Mouse (Mus musculus): Measurements from ENCODE around the gene Capg.

- no peak for TF ChIP-seq POLR2A (IDR thresholded peaks at IDR 0.05; ENCODE audit: insufficient read length, low read depth)
- TF ChIP-seq CEBPB (IDR thresholded peaks at IDR 0.05; ENCODE audit: insufficient read depth, poor library complexity, severe bottlenecking) = no peak
- no peak for TF ChIP-seq REST (IDR thresholded peaks at IDR 0.05; ENCODE audit: insufficient read depth, insufficient read length)
- TF ChIP-seq E2F4 (IDR thresholded peaks at IDR 0.05; ENCODE audit: insufficient read depth) = no peak
Observed at GRCm38 (mm10) chr6:72550025-72550424, 5.8 kb downstream of the Capg start.

All from myocyte (in vitro differentiated cells).